Mouse (Mus musculus): ENCODE measurements around the gene Mad2l1bp.

Gene Mad2l1bp

GRCm38 (mm10) chr17:46154336-46154735 is 983 bp upstream of the Mad2l1bp start:
- no peak for DNase-seq

- DNase-seq: no peak
Observed at GRCm38 (mm10) chr17:46143578-46144423, 9.6 kb downstream of the Mad2l1bp start, which contains the start of gene Rsph9. Rsph9 (minus strand) TSS chr17:46144216.

DNA sequence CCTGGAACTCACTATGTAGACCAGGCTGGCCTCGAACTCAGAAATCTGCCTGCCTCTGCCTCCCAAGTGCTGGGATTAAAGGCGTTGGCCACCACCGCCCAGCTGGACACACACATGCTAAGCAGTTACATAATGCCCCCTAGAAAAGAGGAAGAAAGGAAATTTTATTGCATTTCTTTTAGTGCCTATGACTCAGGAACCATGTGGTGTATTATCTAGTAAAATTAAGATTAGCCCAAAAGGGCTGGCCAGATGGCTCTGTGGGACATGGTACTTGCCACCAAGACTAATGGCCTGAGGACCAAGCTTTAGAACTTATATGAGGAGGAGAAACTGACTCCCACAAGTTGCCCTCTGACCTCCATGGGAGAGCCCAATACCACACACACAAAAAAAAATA is 13.5 kb downstream of the Mad2l1bp start:
- no peak for DNase-seq

GRCm38 (mm10) chr17:46138563-46139236 is 14.7 kb downstream of the Mad2l1bp start:
- no peak for DNase-seq

DNA sequence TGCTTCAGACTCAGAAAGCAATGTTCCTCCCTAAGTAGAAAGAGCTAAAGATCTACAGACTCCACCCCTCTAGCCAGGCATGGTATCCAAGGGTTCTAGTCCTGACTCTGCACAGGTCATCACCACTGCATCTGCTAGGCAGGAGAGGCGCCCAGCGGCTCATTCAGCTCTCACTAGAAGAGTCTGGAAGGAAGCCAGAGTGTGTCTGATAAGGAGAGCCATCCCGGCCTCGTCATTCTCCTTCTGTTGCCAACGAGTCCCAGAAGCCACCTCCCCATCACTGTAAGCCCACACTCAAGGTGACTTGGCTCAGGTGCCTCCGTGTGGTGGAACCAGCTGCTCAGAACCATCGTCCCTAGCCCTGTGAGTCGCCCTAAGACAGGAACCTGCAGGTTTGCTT is 20.5 kb downstream of the Mad2l1bp start:
- DNase-seq: no peak

- DNase-seq: peak; percentile 55
Observed at GRCm38 (mm10) chr17:46132058-46132718, 21.2 kb downstream of the Mad2l1bp start.

- no peak for DNase-seq
Observed at GRCm38 (mm10) chr17:46129741-46130498, 23.4 kb downstream of the Mad2l1bp start.

GRCm38 (mm10) chr17:46127814-46128493 is 25.4 kb downstream of the Mad2l1bp start:
- DNase-seq: no peak

DNA sequence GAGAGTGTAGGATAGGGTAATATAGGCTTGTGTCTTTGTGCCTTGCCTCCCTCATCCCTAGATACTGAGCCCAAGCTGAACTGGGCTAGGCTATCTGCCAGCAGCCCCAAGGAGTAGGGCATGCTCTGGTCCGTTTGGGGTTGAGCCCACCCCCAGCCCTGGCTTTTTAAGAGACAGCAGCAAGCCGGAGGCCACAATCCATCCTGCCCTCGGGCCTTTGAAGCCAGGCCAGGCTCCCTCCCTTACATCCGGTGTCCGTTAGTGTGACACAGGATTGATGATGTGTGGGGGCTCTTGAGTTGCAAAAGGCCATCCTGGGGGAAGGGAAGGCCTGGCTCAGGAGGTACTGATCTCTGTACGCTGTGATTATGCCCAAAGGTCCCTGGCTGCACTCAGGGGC is 26.7 kb downstream of the Mad2l1bp start:
- no peak for DNase-seq

- DNase-seq: no peak
Observed at GRCm38 (mm10) chr17:46123953-46124700, 29.2 kb downstream of the Mad2l1bp start.

GRCm38 (mm10) chr17:46123285-46123684 is 30.1 kb downstream of the Mad2l1bp start:
- no peak for DNase-seq

DNA sequence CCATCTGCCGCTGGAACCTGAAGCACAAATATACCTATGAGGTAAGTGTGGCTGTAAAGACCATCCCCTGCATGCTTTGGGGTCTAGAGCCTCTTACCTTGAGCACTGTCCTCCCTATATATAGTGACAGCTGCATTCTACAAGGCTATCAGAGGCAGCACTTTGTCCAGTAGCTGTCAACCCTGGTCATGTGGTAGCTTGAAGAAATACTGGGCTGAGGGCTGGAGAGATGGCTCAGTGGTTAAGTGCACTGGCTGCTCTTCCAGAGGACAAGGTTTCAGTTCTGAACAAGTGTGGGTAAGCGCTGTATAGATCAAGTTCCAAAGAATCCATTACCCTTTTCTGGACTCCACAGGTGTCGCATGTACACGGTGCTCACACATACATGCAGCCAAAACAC is 30.6 kb downstream of the Mad2l1bp start:
- DNase-seq: no peak

- no peak for DNase-seq
Observed at GRCm38 (mm10) chr17:46119641-46120040, 33.7 kb downstream of the Mad2l1bp start.

GRCm38 (mm10) chr17:46118423-46118850 is 34.9 kb downstream of the Mad2l1bp start:
- DNase-seq: no peak

DNA sequence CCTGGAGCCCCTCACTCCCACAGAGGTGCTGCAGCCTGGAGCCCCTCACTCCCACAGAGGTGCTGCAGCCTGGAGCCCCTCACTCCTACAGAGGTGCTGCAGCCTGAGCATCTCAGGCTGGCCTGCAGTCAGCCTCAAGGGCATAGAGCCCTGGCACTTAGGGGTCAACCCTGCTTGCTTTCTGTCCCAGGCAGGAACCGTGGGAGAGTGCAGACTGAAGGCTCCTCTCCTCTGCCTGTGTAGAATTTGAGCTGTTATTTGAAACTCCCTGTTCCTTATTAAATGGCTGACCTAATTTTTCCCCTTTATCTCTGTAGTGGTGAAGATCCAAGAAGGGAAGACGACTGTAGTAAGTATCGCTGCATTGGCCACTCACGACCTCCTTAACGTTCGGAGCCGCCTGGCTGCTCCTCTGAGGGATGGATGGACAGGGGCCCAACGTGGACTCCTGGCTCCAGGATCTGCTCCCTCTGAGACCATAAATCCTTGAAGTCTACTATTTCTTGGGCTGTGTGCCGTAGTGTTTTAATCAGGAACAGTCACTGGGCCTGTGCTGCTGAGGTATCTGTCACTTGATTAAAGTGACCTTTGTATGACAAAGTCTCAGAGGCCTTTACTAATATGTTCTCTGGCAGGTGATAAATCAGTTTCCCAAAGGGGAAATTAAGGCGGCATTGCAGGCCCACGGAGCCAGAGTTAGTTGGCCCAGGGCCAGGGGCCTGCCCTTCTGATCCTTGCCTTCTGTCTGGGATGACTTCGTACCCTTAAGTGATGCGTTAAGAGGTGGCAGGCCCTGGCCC is 35.5 kb downstream of the Mad2l1bp start:
- DNase-seq: no peak

GRCm38 (mm10) chr17:46116881-46117280 is 36.5 kb downstream of the Mad2l1bp start:
- DNase-seq: no peak

GRCm38 (mm10) chr17:46116138-46116537 is 37.2 kb downstream of the Mad2l1bp start:
- DNase-seq: no peak

DNA sequence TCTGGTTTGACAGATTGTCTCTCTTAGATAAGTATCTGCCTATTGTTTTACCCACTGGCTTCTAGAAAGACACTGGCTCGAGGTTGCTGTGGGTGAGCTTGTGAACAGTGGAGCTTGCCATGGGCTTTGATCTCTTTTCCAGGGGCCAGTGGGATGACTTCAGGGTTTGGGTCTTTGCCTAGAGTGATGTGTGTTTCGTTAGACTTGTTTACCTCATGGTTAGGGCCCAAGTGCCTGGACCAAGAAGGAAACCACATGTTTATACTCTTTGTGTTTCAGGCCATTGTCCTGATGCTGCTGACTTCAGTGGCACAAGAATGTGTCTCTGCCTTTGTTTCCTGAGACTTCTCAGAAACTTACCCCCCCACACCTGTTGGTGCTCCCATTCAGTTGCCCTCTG is 37.9 kb downstream of the Mad2l1bp start:
- DNase-seq: no peak

DNA sequence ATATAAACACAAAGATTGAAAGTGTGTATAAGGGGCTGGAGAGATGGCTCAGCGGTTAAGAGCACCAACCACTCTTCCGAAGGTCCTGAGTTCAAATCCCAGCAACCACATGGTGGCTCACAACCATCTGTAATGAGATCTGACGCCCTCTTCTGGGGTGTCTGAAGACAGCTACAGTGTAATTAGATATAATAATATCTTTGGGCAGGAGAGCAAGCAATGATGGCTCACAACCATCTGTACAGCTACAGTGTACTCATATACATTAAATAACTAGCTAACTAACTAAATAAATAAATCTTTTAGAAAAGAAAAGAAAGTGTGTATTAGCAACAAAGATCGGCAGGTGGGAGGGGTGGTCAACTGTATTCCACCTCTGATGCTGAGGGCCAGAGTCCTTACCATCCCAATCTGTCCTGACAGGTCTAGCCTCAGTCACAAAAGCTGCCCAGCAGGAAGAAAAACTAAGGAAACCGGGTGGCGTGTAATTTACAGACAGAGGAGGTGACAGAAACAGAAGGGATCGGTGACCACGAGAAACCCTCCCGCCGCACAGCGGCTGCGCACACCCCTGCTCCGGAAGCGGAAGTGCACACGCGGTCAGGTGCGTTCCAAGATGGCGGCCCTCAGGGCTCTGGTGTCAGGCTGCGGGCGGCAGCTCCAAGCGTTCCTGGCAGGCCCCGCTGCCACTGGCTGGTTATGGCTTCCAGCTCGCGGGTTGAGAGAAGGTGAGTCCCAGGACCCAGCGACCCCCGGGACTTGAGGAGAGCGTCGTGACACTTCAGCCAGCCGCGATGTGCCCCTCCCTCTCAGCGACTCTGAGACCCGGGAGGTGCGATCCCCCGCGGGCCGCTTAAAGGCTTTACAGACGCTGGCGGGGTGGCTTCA is 42.7 kb downstream of the Mad2l1bp start, which contains the start of gene Mrps18a:
TSS of gene Mrps18a (plus strand) at position 585 of the 888 bp plus-strand sequence.
- peak; percentile 83 for DNase-seq
